Mouse (Mus musculus): ENCODE results near the gene Cyp2f2. TPM values are rescaled to one million over a fixed set of nuclear protein-coding genes. Genes with fewer than 3 reads are reported as not detected.

The Cyp2f2 gene
- not detected in 2 replicates for polyA plus RNA-seq (2014; fragmentation: Nextera tagmentation; extraction: Ambion mirVana)

- Histone ChIP-seq H3K9me3 (ENCODE audit: control insufficient read depth, low read length) (no peaks in the 10 kb centered on the region), H3K4me3 (ENCODE audit: low read length) (no peak within 1 kb of the TSS), H3K36me3 (ENCODE audit: control insufficient read depth, insufficient read depth, low read length) (no peaks in the 10 kb centered on the region), H3K27me3 (ENCODE audit: control insufficient read depth, insufficient read depth, low read length) (no peaks in the 10 kb centered on the region), H3K4me1 (ENCODE audit: control insufficient read depth, insufficient read depth, low read length) (no peaks in the 10 kb centered on the region), H3K9ac (ENCODE audit: low read depth, low read length) (no peak within 1 kb of the TSS), H3K27ac (ENCODE audit: low read depth, low read length) (no peak within 1 kb of the TSS), H3K4me2 (replicated peaks; ENCODE audit: low read depth, low read length) (no peak within 1 kb of the TSS)
- ATAC-seq (ENCODE audit: low FRiP score, low TSS enrichment): no peak
These were observed at the start of gene Cyp2f2 for GRCm38 (mm10) chr7:27119676-27120075. Cyp2f2 (plus strand) TSS chr7:27119909.

DNA sequence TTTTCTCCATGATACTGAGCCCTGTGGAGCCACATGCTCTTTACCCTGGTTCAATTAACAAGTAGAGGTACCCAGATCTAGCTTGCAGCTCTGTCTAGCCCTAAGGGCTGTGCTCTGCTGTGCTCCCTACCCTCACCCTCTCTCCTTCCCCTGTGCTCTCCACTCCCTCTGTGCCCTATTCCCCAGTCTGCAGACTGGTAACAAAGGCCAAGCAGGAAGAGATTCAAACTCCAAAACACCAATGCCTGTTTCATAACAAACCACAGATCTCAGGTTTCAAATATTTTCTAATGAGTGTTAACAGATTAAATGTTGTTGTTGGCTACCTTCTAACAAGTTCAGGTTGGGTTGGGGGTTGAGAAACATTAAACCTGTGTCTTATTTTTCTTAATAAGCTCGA is 41.1 kb upstream of the Cyp2f2 start:
- 87% methylated on average over 1 of the region's 1 CpGs for WGBS
- H3K9me3 ChIP-seq (ENCODE audit: control insufficient read depth, low read length): no peaks in the 10 kb centered on the region
- no peak overlapping the region for H3K9ac ChIP-seq (ENCODE audit: low read depth, low read length)
- no peaks in the 10 kb centered on the region for H3K27me3 ChIP-seq (ENCODE audit: control insufficient read depth, insufficient read depth, low read length)
- no peak overlapping the region for H3K4me3 ChIP-seq (ENCODE audit: low read length)
- H3K36me3 ChIP-seq (ENCODE audit: control insufficient read depth, insufficient read depth, low read length): no peaks in the 10 kb centered on the region
- H3K4me1 ChIP-seq (ENCODE audit: control insufficient read depth, insufficient read depth, low read length): no peaks in the 10 kb centered on the region
- ATAC-seq (ENCODE audit: low FRiP score, low TSS enrichment): no peak
- H3K4me2 ChIP-seq (replicated peaks; ENCODE audit: low read depth, low read length): no peak overlapping the region
- no peak overlapping the region for H3K27ac ChIP-seq (ENCODE audit: low read depth, low read length)

GRCm38 (mm10) chr7:27081625-27082024 is 38.1 kb upstream of the Cyp2f2 start:
- Histone ChIP-seq H3K4me1 (ENCODE audit: control insufficient read depth, insufficient read depth, low read length) (no peaks in the 10 kb centered on the region), H3K9me3 (ENCODE audit: control insufficient read depth, low read length) (no peaks in the 10 kb centered on the region), H3K4me2 (replicated peaks; ENCODE audit: low read depth, low read length) (no peak overlapping the region), H3K4me3 (ENCODE audit: low read length) (no peak overlapping the region), H3K27ac (ENCODE audit: low read depth, low read length) (no peak overlapping the region), H3K9ac (ENCODE audit: low read depth, low read length) (no peak overlapping the region), H3K27me3 (ENCODE audit: control insufficient read depth, insufficient read depth, low read length) (no peaks in the 10 kb centered on the region), H3K36me3 (ENCODE audit: control insufficient read depth, insufficient read depth, low read length) (no peaks in the 10 kb centered on the region)
- ATAC-seq (ENCODE audit: low FRiP score, low TSS enrichment): peak; percentile 91
- 11% methylated on average over 2 of the region's 2 CpGs for WGBS

DNA sequence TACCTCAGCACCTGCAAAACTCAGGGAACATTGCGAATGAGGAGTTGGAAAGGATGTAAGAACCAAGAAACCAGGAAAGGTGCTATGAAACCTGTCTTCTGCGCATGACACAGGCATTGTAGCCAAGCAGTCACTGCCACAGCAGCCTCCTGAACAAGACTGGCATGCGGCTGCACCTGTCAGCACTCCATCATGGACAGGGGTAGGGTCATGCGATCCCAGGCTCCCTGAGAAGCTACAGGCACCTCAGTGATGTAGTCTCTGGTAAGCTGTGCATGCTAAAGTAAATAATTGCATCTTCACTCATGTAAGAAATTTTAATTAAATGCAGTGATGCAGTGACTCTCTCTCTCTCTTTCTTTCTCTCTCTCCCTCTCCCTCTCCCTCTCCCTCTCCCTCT is 28.7 kb upstream of the Cyp2f2 start:
- Histone ChIP-seq H3K4me2 (replicated peaks; ENCODE audit: low read depth, low read length) (no peak overlapping the region), H3K27me3 (ENCODE audit: control insufficient read depth, insufficient read depth, low read length) (no peaks in the 10 kb centered on the region), H3K36me3 (ENCODE audit: control insufficient read depth, insufficient read depth, low read length) (no peaks in the 10 kb centered on the region), H3K9me3 (ENCODE audit: control insufficient read depth, low read length) (no peaks in the 10 kb centered on the region), H3K4me3 (ENCODE audit: low read length) (no peak overlapping the region), H3K4me1 (ENCODE audit: control insufficient read depth, insufficient read depth, low read length) (no peaks in the 10 kb centered on the region), H3K9ac (ENCODE audit: low read depth, low read length) (no peak overlapping the region), H3K27ac (ENCODE audit: low read depth, low read length) (no peak overlapping the region)
- ATAC-seq (ENCODE audit: low FRiP score, low TSS enrichment): no peak
- 70% methylated on average over 4 of the region's 4 CpGs for WGBS

DNA sequence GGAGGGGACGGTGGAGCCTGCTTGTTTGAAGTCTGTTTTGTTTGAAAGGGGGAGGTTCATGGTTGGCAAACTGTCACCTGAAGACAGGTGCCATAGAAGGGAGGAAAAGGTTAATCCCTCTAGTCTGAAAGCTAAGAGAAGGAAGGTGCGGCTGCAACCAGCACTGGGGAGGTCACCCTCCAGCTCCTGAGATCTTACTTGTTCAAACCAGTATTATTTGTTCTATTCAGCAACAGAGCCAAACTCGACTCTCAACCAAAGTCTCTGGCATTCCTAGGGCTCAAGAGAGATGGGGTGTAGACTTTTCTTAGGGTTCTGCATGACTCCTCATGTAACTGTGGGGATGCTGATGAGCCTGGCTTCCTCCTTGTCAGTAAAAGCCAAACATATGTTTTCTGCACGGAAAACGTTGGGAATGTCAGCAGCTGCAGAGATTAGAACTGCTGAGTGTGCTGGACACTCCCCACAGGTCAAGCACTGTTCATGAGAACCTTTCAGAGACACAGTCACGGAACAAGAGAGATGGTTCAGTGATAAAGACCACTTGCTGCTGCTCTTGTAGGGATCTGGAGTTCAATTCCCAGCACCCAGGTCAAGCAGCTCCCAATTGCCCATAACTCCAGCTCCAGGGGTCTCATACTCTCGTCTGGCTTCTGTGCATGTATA is 27.5 kb upstream of the Cyp2f2 start:
- WGBS: 73% methylated on average over 7 of the region's 7 CpGs
- H3K27ac ChIP-seq (ENCODE audit: low read depth, low read length): no peak overlapping the region
- no peak for ATAC-seq (ENCODE audit: low FRiP score, low TSS enrichment)

GRCm38 (mm10) chr7:27092882-27093281 is 26.8 kb upstream of the Cyp2f2 start:
- Histone ChIP-seq H3K27ac (ENCODE audit: low read depth, low read length) (no peak overlapping the region), H3K9me3 (ENCODE audit: control insufficient read depth, low read length) (no peaks in the 10 kb centered on the region), H3K4me2 (replicated peaks; ENCODE audit: low read depth, low read length) (no peak overlapping the region), H3K4me1 (ENCODE audit: control insufficient read depth, insufficient read depth, low read length) (no peaks in the 10 kb centered on the region), H3K36me3 (ENCODE audit: control insufficient read depth, insufficient read depth, low read length) (no peaks in the 10 kb centered on the region), H3K27me3 (ENCODE audit: control insufficient read depth, insufficient read depth, low read length) (no peaks in the 10 kb centered on the region), H3K9ac (ENCODE audit: low read depth, low read length) (no peak overlapping the region), H3K4me3 (ENCODE audit: low read length) (no peak overlapping the region)
- WGBS: 56% methylated on average over 1 of the region's 1 CpGs
- ATAC-seq (ENCODE audit: low FRiP score, low TSS enrichment): no peak

More for the DNA sequence above, 27.5 kb upstream of the Cyp2f2 start:
- no peak overlapping the region for H3K4me2 ChIP-seq (replicated peaks; ENCODE audit: low read depth, low read length)
- H3K36me3 ChIP-seq (ENCODE audit: control insufficient read depth, insufficient read depth, low read length): no peaks in the 10 kb centered on the region
- H3K4me3 ChIP-seq (ENCODE audit: low read length): no peak overlapping the region
- H3K9me3 ChIP-seq (ENCODE audit: control insufficient read depth, low read length): no peaks in the 10 kb centered on the region
- no peaks in the 10 kb centered on the region for H3K4me1 ChIP-seq (ENCODE audit: control insufficient read depth, insufficient read depth, low read length)
- no peaks in the 10 kb centered on the region for H3K27me3 ChIP-seq (ENCODE audit: control insufficient read depth, insufficient read depth, low read length)
- H3K9ac ChIP-seq (ENCODE audit: low read depth, low read length): no peak overlapping the region

DNA sequence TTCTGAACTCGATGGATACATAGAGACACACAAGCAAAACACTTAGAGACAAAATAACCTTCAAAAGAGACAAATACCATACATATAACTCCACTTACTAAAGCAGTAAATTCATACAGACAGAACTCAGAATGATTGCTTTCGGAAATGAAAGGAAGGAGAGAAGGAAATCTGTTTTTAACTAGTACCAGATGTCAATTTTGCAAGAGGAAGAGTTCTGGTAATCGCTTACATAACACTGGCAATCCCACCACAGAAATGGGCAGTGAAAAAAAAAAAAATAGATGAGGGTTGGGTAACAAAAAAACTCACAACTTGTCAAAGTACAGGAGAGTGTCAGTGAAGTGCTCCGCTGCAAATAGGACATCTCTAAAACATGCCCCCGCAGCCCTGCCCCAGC is 14.8 kb upstream of the Cyp2f2 start:
- H3K36me3 ChIP-seq (ENCODE audit: control insufficient read depth, insufficient read depth, low read length): no peaks in the 10 kb centered on the region
- H3K9me3 ChIP-seq (ENCODE audit: control insufficient read depth, low read length): no peaks in the 10 kb centered on the region
- H3K4me2 ChIP-seq (replicated peaks; ENCODE audit: low read depth, low read length): no peak overlapping the region
- no peaks in the 10 kb centered on the region for H3K4me1 ChIP-seq (ENCODE audit: control insufficient read depth, insufficient read depth, low read length)
- ATAC-seq (ENCODE audit: low FRiP score, low TSS enrichment): no peak
- H3K27ac ChIP-seq (ENCODE audit: low read depth, low read length): no peak overlapping the region
- 73% methylated on average over 5 of the region's 5 CpGs for WGBS
- H3K27me3 ChIP-seq (ENCODE audit: control insufficient read depth, insufficient read depth, low read length): no peaks in the 10 kb centered on the region
- H3K9ac ChIP-seq (ENCODE audit: low read depth, low read length): no peak overlapping the region
- H3K4me3 ChIP-seq (ENCODE audit: low read length): no peak overlapping the region

- Histone ChIP-seq H3K9ac (ENCODE audit: low read depth, low read length) (no peak overlapping the region), H3K27me3 (ENCODE audit: control insufficient read depth, insufficient read depth, low read length) (no peaks in the 10 kb centered on the region), H3K4me2 (replicated peaks; ENCODE audit: low read depth, low read length) (no peak overlapping the region), H3K4me3 (ENCODE audit: low read length) (no peak overlapping the region), H3K4me1 (ENCODE audit: control insufficient read depth, insufficient read depth, low read length) (no peaks in the 10 kb centered on the region), H3K9me3 (ENCODE audit: control insufficient read depth, low read length) (no peaks in the 10 kb centered on the region), H3K27ac (ENCODE audit: low read depth, low read length) (no peak overlapping the region), H3K36me3 (ENCODE audit: control insufficient read depth, insufficient read depth, low read length) (no peaks in the 10 kb centered on the region)
- no peak for ATAC-seq (ENCODE audit: low FRiP score, low TSS enrichment)
These were observed 9.4 kb upstream of the Cyp2f2 start for GRCm38 (mm10) chr7:27110327-27110726.

DNA sequence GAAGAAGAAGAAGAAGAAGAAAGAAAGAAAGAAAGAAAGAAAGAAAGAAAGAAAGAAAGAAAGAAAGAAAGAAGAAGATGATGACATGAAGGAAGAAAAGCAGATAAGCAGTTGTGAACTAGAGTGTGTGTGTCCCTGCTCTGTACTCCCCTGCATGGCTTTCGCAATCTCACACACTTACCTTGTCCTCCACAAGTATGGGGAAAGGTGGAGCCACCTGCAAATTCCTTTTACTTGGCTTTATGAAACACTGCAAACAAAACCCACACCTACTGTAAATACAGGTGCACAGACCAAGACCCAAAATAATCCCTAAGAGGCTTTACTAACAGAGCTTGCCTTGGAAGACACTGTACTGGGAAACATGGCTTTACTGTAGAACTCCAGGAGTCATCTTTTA is 8.7 kb upstream of the Cyp2f2 start:
- WGBS: 83% methylated on average over 1 of the region's 1 CpGs
- H3K27ac ChIP-seq (ENCODE audit: low read depth, low read length): no peak overlapping the region
- H3K4me2 ChIP-seq (replicated peaks; ENCODE audit: low read depth, low read length): no peak overlapping the region
- H3K36me3 ChIP-seq (ENCODE audit: control insufficient read depth, insufficient read depth, low read length): no peaks in the 10 kb centered on the region
- H3K4me3 ChIP-seq (ENCODE audit: low read length): no peak overlapping the region
- H3K9ac ChIP-seq (ENCODE audit: low read depth, low read length): no peak overlapping the region
- H3K4me1 ChIP-seq (ENCODE audit: control insufficient read depth, insufficient read depth, low read length): no peaks in the 10 kb centered on the region
- no peaks in the 10 kb centered on the region for H3K27me3 ChIP-seq (ENCODE audit: control insufficient read depth, insufficient read depth, low read length)
- no peaks in the 10 kb centered on the region for H3K9me3 ChIP-seq (ENCODE audit: control insufficient read depth, low read length)
- ATAC-seq (ENCODE audit: low FRiP score, low TSS enrichment): no peak

All from kidney, embryonic 14.5 days (tissue).